Mouse (Mus musculus) limb, embryonic 15.5 days (tissue): ENCODE results near the gene Pgrmc1. TPM values are rescaled to one million over a fixed set of nuclear protein-coding genes. Genes with fewer than 3 reads are reported as not detected.

ENCODE experiments used
- ATAC-seq: fragments of 200-750 bp; cut with Nextera tagmentation; 2 replicates; pipeline ENCODE4 v1.8.0; 2017; ENCODE audit warnings: low read depth, moderate TSS enrichment; ENCODE audit not compliant: insufficient number of reproducible peaks, low FRiP score, low TSS enrichment
- H3K27ac ChIP-seq: fragments of 300-500 bp; sonication (generic); 2 replicates; pipeline ENCODE4 v1.5.1; 2015; ENCODE audit warnings: moderate library complexity, mild to moderate bottlenecking, inconsistent platforms
- H3K27me3 ChIP-seq: fragments of 300-500 bp; sonication (generic); 2 replicates; pipeline ENCODE4 v1.6.1; 2015; ENCODE audit warnings: inconsistent platforms
- H3K36me3 ChIP-seq: fragments of 300-500 bp; sonication (generic); 2 replicates; pipeline ENCODE4 v1.6.1; 2015; ENCODE audit warnings: inconsistent platforms
- H3K4me1 ChIP-seq: fragments of 300-500 bp; sonication (generic); 2 replicates; pipeline ENCODE4 v1.6.1; 2015; ENCODE audit warnings: inconsistent platforms
- H3K4me2 ChIP-seq: fragments of 300-500 bp; sonication (generic); 2 replicates; pipeline ENCODE4 v1.6.1; 2015; ENCODE audit warnings: mild to moderate bottlenecking, inconsistent platforms
- H3K4me3 ChIP-seq: fragments of 300-500 bp; sonication (generic); 2 replicates; pipeline ENCODE4 v1.5.1; 2015; ENCODE audit warnings: mild to moderate bottlenecking, inconsistent platforms
- H3K9ac ChIP-seq: fragments of 300-500 bp; sonication (generic); 2 replicates; pipeline ENCODE4 v1.6.1; 2015; ENCODE audit warnings: inconsistent platforms
- H3K9me3 ChIP-seq: fragments of 300-500 bp; sonication (generic); 2 replicates; pipeline ENCODE4 v1.6.1; 2016; ENCODE audit warnings: inconsistent platforms
- WGBS: fragments of 180-500 bp; shearing (Covaris S2); methylation state at CpG from one replicate; pipeline ENCODE4 v1.1.7; 2015; 5-methylcytosine and 5-hydroxymethylcytosine counted together
- polyA plus RNA-seq: library from polyadenylated mRNA; unstranded; fragments of >200 nt; fragmentation: Nextera tagmentation; extraction: Ambion mirVana; gene quantifications from 2 replicates; pipeline ENCODE4 v1.2.1, GENCODE M21; 2015

Pgrmc1 gene
- polyA plus RNA-seq, 1 experiment from 2014 or later = 288 TPM

DNA sequence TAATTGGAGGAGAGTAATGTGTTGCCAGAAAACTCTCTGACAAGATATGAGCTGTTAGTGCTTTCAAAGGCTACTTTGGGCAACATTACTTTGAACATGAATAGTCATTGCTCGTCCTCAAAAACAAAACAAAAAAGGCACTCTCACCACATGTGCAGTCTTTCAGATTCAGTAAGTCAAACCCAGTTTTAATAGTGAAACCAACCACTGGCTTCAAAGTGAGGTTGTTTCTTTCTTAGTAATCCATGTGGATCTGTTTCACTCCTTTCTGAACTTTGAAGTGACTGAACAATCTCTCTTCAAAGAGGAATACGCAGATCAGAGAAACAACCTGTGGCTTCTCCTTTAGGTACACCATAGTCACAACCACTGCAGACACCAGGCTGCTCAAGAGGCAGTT lies 11.1 kb downstream of the Pgrmc1 start:
- no peak for ATAC-seq
- 70% methylated on average over 2 of the region's 2 CpGs for WGBS
- Histone ChIP-seq H3K9me3 (no peaks in the 10 kb centered on the region), H3K27ac (no peak overlapping the region), H3K36me3 (peaks cover 6% of the 10 kb centered on the region; the same call in 1 of the 2 replicates), H3K4me1 (no peaks in the 10 kb centered on the region), H3K27me3 (no peaks in the 10 kb centered on the region), H3K4me2 (no peak overlapping the region), H3K9ac (no peak overlapping the region), H3K4me3 (no peak overlapping the region)

GRCm38 (mm10) chrX:36628102-36628501 lies 30.1 kb downstream of the Pgrmc1 start:
- H3K9ac ChIP-seq = no peak overlapping the region
- no peaks in the 10 kb centered on the region for H3K4me1 ChIP-seq
- no peak overlapping the region for H3K4me2 ChIP-seq
- no peak overlapping the region for H3K27ac ChIP-seq
- H3K27me3 ChIP-seq = no peaks in the 10 kb centered on the region
- H3K4me3 ChIP-seq = no peak overlapping the region
- 67% methylated on average over 3 of the region's 3 CpGs for WGBS
- no peaks in the 10 kb centered on the region for H3K9me3 ChIP-seq
- no peaks in the 10 kb centered on the region for H3K36me3 ChIP-seq
- ATAC-seq = no peak

DNA sequence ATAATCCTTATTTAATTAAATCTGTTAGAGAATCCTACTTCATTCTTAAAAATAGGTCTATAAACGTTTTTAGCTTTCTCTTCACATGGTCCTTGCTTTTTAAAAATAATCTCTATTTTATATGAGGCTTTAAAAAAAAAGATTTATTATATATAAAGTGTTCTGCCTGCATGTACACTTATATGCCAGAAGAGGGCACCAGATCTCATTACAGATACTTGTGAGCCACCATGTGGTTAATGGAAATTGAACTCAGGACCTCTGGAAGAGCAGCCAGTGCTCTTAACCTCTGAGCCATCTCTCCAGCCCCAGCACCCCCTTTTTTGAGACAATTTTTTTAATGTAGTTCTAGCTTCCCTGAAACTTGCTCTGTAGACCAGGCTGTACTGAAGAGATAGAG lies 32.8 kb downstream of the Pgrmc1 start:
- no peak overlapping the region for H3K4me3 ChIP-seq
- no peak overlapping the region for H3K9ac ChIP-seq
- H3K36me3 ChIP-seq = no peaks in the 10 kb centered on the region
- H3K4me2 ChIP-seq = no peak overlapping the region
- no peaks in the 10 kb centered on the region for H3K27me3 ChIP-seq
- H3K9me3 ChIP-seq = no peaks in the 10 kb centered on the region
- no peaks in the 10 kb centered on the region for H3K4me1 ChIP-seq
- H3K27ac ChIP-seq = no peak overlapping the region
- 5% methylated on average over 1 of the region's 1 CpGs for WGBS
- no peak for ATAC-seq

DNA sequence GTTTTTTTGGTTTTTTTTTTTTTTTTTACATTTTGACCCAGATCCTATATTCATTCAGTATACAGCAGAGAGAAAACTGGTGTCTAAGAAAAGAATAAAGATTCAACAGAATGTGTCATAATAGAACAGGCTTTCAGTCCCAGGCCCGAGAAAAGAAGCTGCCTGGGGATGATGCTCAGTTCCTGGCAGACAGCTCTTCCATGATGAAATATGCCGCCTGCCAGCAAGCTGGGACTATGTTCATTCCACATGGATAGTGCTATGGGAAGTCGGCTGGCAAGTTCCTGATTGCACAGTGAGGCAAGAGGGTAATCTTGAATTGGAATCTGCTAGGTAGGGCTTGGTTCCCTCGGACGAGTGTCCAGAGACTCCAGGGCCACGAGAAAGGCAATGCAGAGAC lies 42.0 kb downstream of the Pgrmc1 start:
- WGBS = 77% methylated on average over 6 of the region's 6 CpGs
- no peak overlapping the region for H3K4me3 ChIP-seq
- ATAC-seq = no peak
- no peak overlapping the region for H3K9ac ChIP-seq
- no peaks in the 10 kb centered on the region for H3K36me3 ChIP-seq
- no peaks in the 10 kb centered on the region for H3K4me1 ChIP-seq
- no peaks in the 10 kb centered on the region for H3K9me3 ChIP-seq
- no peaks in the 10 kb centered on the region for H3K27me3 ChIP-seq
- no peak overlapping the region for H3K4me2 ChIP-seq
- H3K27ac ChIP-seq = no peak overlapping the region

DNA sequence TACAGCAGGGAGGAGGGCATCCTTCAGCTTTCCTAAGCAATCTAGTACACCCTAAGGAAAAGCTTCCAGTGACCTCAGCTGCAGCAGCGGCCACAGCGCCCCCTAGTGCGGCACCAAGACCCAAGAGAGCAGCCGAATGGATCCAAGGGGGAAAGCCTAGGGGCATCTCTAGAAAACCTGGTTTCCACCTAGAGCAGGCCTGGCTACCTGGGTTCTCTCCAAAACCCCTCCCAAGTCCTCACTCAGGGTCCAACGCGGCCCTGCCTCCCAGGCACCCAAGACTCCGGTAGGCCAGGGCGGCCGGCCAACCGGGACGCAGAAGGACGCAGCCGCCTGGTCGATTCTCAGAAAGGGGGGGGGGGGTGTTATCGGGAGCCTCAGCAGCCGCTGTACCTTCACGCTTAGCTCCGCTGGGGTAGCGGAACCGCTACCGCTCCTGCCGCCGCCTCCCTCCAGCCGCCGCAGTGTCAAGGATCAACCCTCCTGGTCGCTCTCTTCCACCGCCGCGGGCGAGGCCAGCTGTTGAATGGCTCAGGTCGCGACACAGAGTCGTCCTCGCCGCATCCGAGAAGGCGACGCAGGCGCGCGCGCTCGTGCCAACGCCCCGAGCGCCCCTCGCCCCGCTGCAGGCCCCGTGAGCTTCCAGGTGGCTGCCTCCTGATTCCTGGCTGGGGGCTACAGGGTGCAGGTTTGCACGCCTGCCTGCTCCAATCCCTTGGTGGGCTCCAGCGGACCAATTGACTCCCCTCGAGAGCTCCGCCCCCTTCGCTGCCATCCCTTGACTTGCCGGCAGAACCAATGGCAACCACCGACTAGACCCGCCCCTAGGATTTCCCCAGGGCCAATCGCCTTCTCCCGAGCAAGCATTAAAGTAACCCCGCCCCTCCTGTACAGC lies 46.9 kb downstream of the Pgrmc1 start, which contains the start of gene Akap17b:
Gene Akap17b (minus strand): TSS at position 739 of the 895 bp plus-strand sequence.
- Histone ChIP-seq H3K27ac (peak within 1 kb of the TSS; percentile 54), H3K9me3 (no peaks in the 10 kb centered on the region), H3K27me3 (no peaks in the 10 kb centered on the region), H3K4me2 (peak within 1 kb of the TSS; percentile 47), H3K36me3 (no peaks in the 10 kb centered on the region), H3K9ac (peak within 1 kb of the TSS; percentile 42), H3K4me3 (peak within 1 kb of the TSS; percentile 63), H3K4me1 (no peaks in the 10 kb centered on the region)
- ATAC-seq = peak; percentile 87
- WGBS = 28% methylated on average over 51 of the region's 60 CpGs

Other genes with a start within 250 kb of the Pgrmc1 start
- not detected in 2 replicates for gene Gm6268, start 196.9 kb upstream of the Pgrmc1 start, polyA plus RNA-seq
- not detected in 2 replicates for gene Gm14569, start 106.4 kb upstream of the Pgrmc1 start, polyA plus RNA-seq
- gene Akap17b, start 47.2 kb downstream of the Pgrmc1 start, polyA plus RNA-seq = 3.6 and 4.2 TPM in 2 replicates
- gene Slc25a43, start 145.5 kb downstream of the Pgrmc1 start, polyA plus RNA-seq = 3.8 and 4.9 TPM in 2 replicates
- 508 and 523 TPM in 2 replicates for gene Slc25a5, start 197.4 kb downstream of the Pgrmc1 start, polyA plus RNA-seq